Mouse (Mus musculus): ENCODE results near the gene Lin28b. TPM values are rescaled to one million over a fixed set of nuclear protein-coding genes. Genes with fewer than 3 reads are reported as not detected.

Gene Lin28b
- polyA plus RNA-seq, 1 experiment from 2014 or later = 17.1 TPM

- no peaks in the 10 kb centered on the region for H3K9me3 ChIP-seq (ENCODE audit: control insufficient read depth, low read length)
- H3K27me3 ChIP-seq (ENCODE audit: control insufficient read depth, insufficient read depth, low read length) = no peaks in the 10 kb centered on the region
- no peaks in the 10 kb centered on the region for H3K36me3 ChIP-seq (ENCODE audit: control insufficient read depth, insufficient read depth, low read length)
- DNase-seq (ENCODE audit: low spot score) (no peak), ATAC-seq (ENCODE audit: low FRiP score) (no peak)
- H3K27ac ChIP-seq (ENCODE audit: low read depth, low read length) = peak overlapping the region; percentile 74
- H3K4me2 ChIP-seq (replicated peaks; ENCODE audit: low read depth, low read length) = peak overlapping the region; percentile 40
- peak overlapping the region; percentile 21 for H3K4me3 ChIP-seq (ENCODE audit: low read depth, low read length)
- H3K4me1 ChIP-seq (replicated peaks; ENCODE audit: control insufficient read depth, insufficient read depth, low read length) = no peaks in the 10 kb centered on the region
- peak overlapping the region; percentile 60; the same call in 1 of the 2 replicates for H3K9ac ChIP-seq (ENCODE audit: low read depth, low read length)
These were observed 39.6 kb downstream of the Lin28b start for GRCm38 (mm10) chr10:45446625-45447024.

DNA sequence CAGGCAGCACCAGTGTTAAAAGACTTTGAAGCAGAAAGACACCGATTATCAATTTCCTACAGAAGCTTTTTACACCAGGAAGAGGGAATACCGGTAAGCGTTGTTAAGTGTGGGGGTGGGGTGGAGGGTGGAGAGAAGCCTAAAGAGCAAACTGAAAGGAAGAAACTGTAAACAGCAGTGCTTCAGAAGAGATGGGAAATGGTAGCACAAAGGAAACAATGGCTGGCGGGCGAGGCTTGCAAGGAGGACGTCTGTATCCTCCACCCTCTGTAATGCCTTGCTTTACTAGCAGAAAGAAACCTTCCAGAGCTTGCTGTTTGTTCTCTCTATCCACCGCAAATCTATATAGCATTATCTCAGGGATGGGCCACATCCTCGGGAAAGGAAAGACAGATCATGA, 40.0 kb downstream of the Lin28b start:
- DNase-seq (ENCODE audit: low spot score) (peak; percentile 67), ATAC-seq (ENCODE audit: low FRiP score) (peak; percentile 64)
- Histone ChIP-seq H3K9ac (ENCODE audit: low read depth, low read length) (peak overlapping the region; percentile 60; the same call in 1 of the 2 replicates), H3K27ac (ENCODE audit: low read depth, low read length) (peak overlapping the region; percentile 74), H3K36me3 (ENCODE audit: control insufficient read depth, insufficient read depth, low read length) (no peaks in the 10 kb centered on the region), H3K4me2 (replicated peaks; ENCODE audit: low read depth, low read length) (peak overlapping the region; percentile 40), H3K27me3 (ENCODE audit: control insufficient read depth, insufficient read depth, low read length) (no peaks in the 10 kb centered on the region), H3K4me3 (ENCODE audit: low read depth, low read length) (peak overlapping the region; percentile 21), H3K9me3 (ENCODE audit: control insufficient read depth, low read length) (no peaks in the 10 kb centered on the region), H3K4me1 (replicated peaks; ENCODE audit: control insufficient read depth, insufficient read depth, low read length) (no peaks in the 10 kb centered on the region)
- WGBS = 8% methylated on average over 8 of the region's 8 CpGs

GRCm38 (mm10) chr10:45422372-45422771, 63.8 kb downstream of the Lin28b start:
- no peaks in the 10 kb centered on the region for H3K27me3 ChIP-seq (ENCODE audit: control insufficient read depth, insufficient read depth, low read length)
- no peaks in the 10 kb centered on the region for H3K4me1 ChIP-seq (replicated peaks; ENCODE audit: control insufficient read depth, insufficient read depth, low read length)
- H3K27ac ChIP-seq (ENCODE audit: low read depth, low read length) = no peak overlapping the region
- ATAC-seq (ENCODE audit: low FRiP score) (no peak), DNase-seq (ENCODE audit: low spot score) (no peak)
- H3K36me3 ChIP-seq (ENCODE audit: control insufficient read depth, insufficient read depth, low read length) = no peaks in the 10 kb centered on the region
- H3K4me3 ChIP-seq (ENCODE audit: low read depth, low read length) = no peak overlapping the region
- no peak overlapping the region for H3K9ac ChIP-seq (ENCODE audit: low read depth, low read length)
- WGBS = 72% methylated on average over 1 of the region's 1 CpGs
- no peak overlapping the region for H3K4me2 ChIP-seq (replicated peaks; ENCODE audit: low read depth, low read length)
- no peaks in the 10 kb centered on the region for H3K9me3 ChIP-seq (ENCODE audit: control insufficient read depth, low read length)

GRCm38 (mm10) chr10:45412144-45412543, 74.1 kb downstream of the Lin28b start:
- Histone ChIP-seq H3K9me3 (ENCODE audit: control insufficient read depth, low read length) (no peaks in the 10 kb centered on the region), H3K27me3 (ENCODE audit: control insufficient read depth, insufficient read depth, low read length) (no peaks in the 10 kb centered on the region), H3K4me3 (ENCODE audit: low read depth, low read length) (no peak overlapping the region), H3K4me2 (replicated peaks; ENCODE audit: low read depth, low read length) (no peak overlapping the region), H3K27ac (ENCODE audit: low read depth, low read length) (peak overlapping the region; percentile 20; the same call in 1 of the 2 replicates), H3K9ac (ENCODE audit: low read depth, low read length) (no peak overlapping the region), H3K4me1 (replicated peaks; ENCODE audit: control insufficient read depth, insufficient read depth, low read length) (no peaks in the 10 kb centered on the region), H3K36me3 (ENCODE audit: control insufficient read depth, insufficient read depth, low read length) (no peaks in the 10 kb centered on the region)
- DNase-seq (ENCODE audit: low spot score) (no peak), ATAC-seq (ENCODE audit: low FRiP score) (no peak)
- WGBS = 37% methylated on average over 5 of the region's 5 CpGs

DNA sequence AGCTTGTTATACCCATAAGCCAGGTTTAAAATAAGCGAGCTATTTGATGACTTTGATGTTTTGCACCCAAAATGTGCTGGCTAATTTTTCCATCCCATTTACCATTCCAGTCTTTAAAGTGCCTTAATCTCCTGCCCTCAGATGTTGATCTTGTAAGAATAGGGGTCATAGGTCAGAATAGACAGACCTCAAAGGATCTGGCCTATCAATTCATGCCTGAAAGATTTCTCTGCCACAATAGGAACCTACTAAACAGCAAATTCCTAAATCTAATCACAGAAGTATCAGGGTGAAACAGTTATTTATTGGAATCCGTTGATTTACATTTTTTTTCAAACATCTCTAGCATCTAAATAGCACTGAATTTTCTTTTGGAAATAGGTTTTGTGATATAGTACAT, 74.5 kb downstream of the Lin28b start:
- no peaks in the 10 kb centered on the region for H3K36me3 ChIP-seq (ENCODE audit: control insufficient read depth, insufficient read depth, low read length)
- no peaks in the 10 kb centered on the region for H3K9me3 ChIP-seq (ENCODE audit: control insufficient read depth, low read length)
- DNase-seq (ENCODE audit: low spot score) = peak; percentile 31
- H3K4me2 ChIP-seq (replicated peaks; ENCODE audit: low read depth, low read length) = no peak overlapping the region
- peak; percentile 39; the same call in 1 of the 2 replicates for ATAC-seq (ENCODE audit: low FRiP score)
- no peaks in the 10 kb centered on the region for H3K27me3 ChIP-seq (ENCODE audit: control insufficient read depth, insufficient read depth, low read length)
- peak overlapping the region; percentile 20; the same call in 1 of the 2 replicates for H3K27ac ChIP-seq (ENCODE audit: low read depth, low read length)
- WGBS = 10% methylated on average over 2 of the region's 2 CpGs
- H3K4me1 ChIP-seq (replicated peaks; ENCODE audit: control insufficient read depth, insufficient read depth, low read length) = no peaks in the 10 kb centered on the region
- no peak overlapping the region for H3K9ac ChIP-seq (ENCODE audit: low read depth, low read length)
- no peak overlapping the region for H3K4me3 ChIP-seq (ENCODE audit: low read depth, low read length)

- H3K4me3 ChIP-seq (ENCODE audit: low read depth, low read length) = no peak overlapping the region
- H3K9ac ChIP-seq (ENCODE audit: low read depth, low read length) = no peak overlapping the region
- H3K36me3 ChIP-seq (ENCODE audit: control insufficient read depth, insufficient read depth, low read length) = no peaks in the 10 kb centered on the region
- no peaks in the 10 kb centered on the region for H3K9me3 ChIP-seq (ENCODE audit: control insufficient read depth, low read length)
- no peaks in the 10 kb centered on the region for H3K27me3 ChIP-seq (ENCODE audit: control insufficient read depth, insufficient read depth, low read length)
- DNase-seq (ENCODE audit: low spot score) (peak; percentile 59), ATAC-seq (ENCODE audit: low FRiP score) (peak; percentile 95)
- WGBS = 9% methylated on average over 10 of the region's 10 CpGs
- no peak overlapping the region for H3K4me2 ChIP-seq (replicated peaks; ENCODE audit: low read depth, low read length)
- no peaks in the 10 kb centered on the region for H3K4me1 ChIP-seq (replicated peaks; ENCODE audit: control insufficient read depth, insufficient read depth, low read length)
- peak overlapping the region; percentile 60; the same call in 1 of the 2 replicates for H3K27ac ChIP-seq (ENCODE audit: low read depth, low read length)
These were observed 75.4 kb downstream of the Lin28b start for GRCm38 (mm10) chr10:45410624-45411341.

DNA sequence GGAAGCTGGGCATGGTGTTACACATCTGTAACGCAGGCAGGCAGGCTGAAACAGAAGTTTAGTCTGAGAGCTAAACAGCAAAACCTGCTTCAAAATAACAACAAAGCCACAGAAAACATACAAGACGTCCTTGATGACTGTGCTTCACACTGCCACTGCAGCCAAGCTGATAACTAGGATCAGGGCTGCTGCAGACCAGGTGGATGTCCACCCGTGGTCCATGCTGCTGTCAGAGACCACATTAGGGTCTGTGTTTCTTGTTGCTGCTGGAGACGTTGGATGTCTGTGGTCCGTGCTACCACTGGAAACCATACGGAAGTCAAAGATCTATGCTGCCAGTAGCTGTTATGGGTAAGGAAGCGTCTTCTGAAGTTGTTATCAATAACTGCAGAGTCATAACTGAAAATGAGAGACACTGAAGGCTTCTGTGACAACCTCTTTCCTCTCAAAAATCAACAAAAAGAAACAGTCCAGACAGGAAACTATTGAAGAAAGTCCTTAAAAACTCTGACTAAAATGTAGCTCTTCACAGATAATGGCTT, 86.4 kb downstream of the Lin28b start:
- no peaks in the 10 kb centered on the region for H3K27me3 ChIP-seq (ENCODE audit: control insufficient read depth, insufficient read depth, low read length)
- no peaks in the 10 kb centered on the region for H3K36me3 ChIP-seq (ENCODE audit: control insufficient read depth, insufficient read depth, low read length)
- no peak overlapping the region for H3K4me3 ChIP-seq (ENCODE audit: low read depth, low read length)
- H3K9me3 ChIP-seq (ENCODE audit: control insufficient read depth, low read length) = no peaks in the 10 kb centered on the region
- no peak overlapping the region for H3K27ac ChIP-seq (ENCODE audit: low read depth, low read length)
- no peak overlapping the region for H3K9ac ChIP-seq (ENCODE audit: low read depth, low read length)
- ATAC-seq (ENCODE audit: low FRiP score) = no peak
- no peak for DNase-seq (ENCODE audit: low spot score)
- H3K4me2 ChIP-seq (replicated peaks; ENCODE audit: low read depth, low read length) = no peak overlapping the region
- H3K4me1 ChIP-seq (replicated peaks; ENCODE audit: control insufficient read depth, insufficient read depth, low read length) = no peaks in the 10 kb centered on the region
- WGBS = 78% methylated on average over 7 of the region's 7 CpGs

DNA sequence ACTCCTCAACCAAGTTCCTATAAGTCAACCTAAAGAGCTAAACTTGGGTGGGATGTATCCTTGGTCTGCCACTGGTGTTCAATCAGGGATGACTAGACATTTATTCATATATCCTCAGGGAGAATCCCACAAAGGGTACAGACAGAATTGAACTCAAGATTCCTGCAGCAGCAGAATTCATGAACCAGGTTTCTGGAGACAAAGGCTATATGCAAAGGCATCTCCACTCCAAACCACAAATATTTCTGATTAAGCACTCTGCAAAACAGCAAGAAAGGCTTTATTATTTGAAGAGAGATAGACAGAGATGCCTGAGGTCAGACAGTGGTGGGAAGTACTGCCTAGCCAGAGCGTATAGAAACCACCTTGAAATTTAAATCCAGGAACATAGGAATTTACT, 88.0 kb downstream of the Lin28b start:
- Histone ChIP-seq H3K4me3 (ENCODE audit: low read depth, low read length) (no peak overlapping the region), H3K27ac (ENCODE audit: low read depth, low read length) (no peak overlapping the region), H3K4me2 (replicated peaks; ENCODE audit: low read depth, low read length) (no peak overlapping the region), H3K9me3 (ENCODE audit: control insufficient read depth, low read length) (no peaks in the 10 kb centered on the region), H3K9ac (ENCODE audit: low read depth, low read length) (no peak overlapping the region), H3K27me3 (ENCODE audit: control insufficient read depth, insufficient read depth, low read length) (no peaks in the 10 kb centered on the region), H3K36me3 (ENCODE audit: control insufficient read depth, insufficient read depth, low read length) (no peaks in the 10 kb centered on the region), H3K4me1 (replicated peaks; ENCODE audit: control insufficient read depth, insufficient read depth, low read length) (no peaks in the 10 kb centered on the region)
- DNase-seq (ENCODE audit: low spot score) = no peak
- ATAC-seq (ENCODE audit: low FRiP score) = no peak
- 81% methylated on average over 1 of the region's 1 CpGs for WGBS

DNA sequence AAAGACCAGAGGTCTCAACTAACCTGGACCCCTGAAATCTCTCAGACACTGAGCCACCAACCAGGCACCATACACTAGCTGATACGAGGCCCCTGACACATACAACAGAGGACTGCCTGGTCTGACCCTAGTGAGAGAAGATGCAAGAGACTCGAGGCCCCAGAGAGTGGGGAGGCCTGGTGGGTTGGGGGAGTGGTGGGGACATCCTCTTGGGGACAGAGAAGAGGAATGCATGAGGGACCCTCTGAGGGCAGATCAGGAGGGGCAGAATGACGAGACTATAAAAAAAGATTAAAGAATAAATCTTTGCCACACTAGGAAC, 103.6 kb downstream of the Lin28b start:
- Histone ChIP-seq H3K4me1 (replicated peaks; ENCODE audit: control insufficient read depth, insufficient read depth, low read length) (no peaks in the 10 kb centered on the region), H3K27ac (ENCODE audit: low read depth, low read length) (no peak overlapping the region), H3K4me2 (replicated peaks; ENCODE audit: low read depth, low read length) (no peak overlapping the region), H3K9ac (ENCODE audit: low read depth, low read length) (no peak overlapping the region), H3K4me3 (ENCODE audit: low read depth, low read length) (no peak overlapping the region), H3K27me3 (ENCODE audit: control insufficient read depth, insufficient read depth, low read length) (no peaks in the 10 kb centered on the region), H3K9me3 (ENCODE audit: control insufficient read depth, low read length) (no peaks in the 10 kb centered on the region), H3K36me3 (ENCODE audit: control insufficient read depth, insufficient read depth, low read length) (no peaks in the 10 kb centered on the region; the same call in 1 of the 2 replicates)
- ATAC-seq (ENCODE audit: low FRiP score) (no peak), DNase-seq (ENCODE audit: low spot score) (no peak)
- WGBS = 59% methylated on average over 3 of the region's 3 CpGs

Measured in hindbrain, embryonic 11.5 days (tissue).